In the genomic region with DNA sequence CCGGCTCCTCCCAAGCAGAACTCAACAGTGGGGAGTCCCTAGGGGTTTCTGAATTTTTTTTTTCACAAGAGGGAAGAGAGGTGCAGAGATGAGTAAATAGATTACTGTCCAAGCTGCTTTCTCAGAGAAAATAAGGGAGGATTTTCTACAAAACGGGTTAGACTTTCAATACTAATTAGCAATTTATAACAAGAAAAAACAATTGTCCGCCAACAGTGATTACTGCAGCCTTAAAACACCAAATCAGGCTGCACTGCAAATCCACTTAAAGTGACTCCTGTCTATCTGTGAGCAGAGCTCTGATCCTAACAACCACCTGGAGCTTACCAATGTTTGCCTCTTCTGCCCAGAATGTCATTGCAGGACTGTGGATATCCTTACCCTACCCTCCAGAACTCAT, we compare ENCODE assay signal across 10 mouse cellular contexts. TPM values are rescaled to one million over a fixed set of nuclear protein-coding genes. Genes with fewer than 3 reads are reported as not detected.
A peak's percentile ranks its signal among the peaks of the same experiment; 100 is the strongest.
DNase-seq lines count a peak whose midpoint lies in the region; ATAC-seq lines count a peak whose summit lies in the region.
"Had no signal": no experiment of that assay in that cellular context is flagged by ENCODE, and none has a peak within 500 bp of the region (broad histone marks: within the 10 kb centered on the region; RNA-seq: fewer than 3 reads in every experiment).

No protein-coding gene starts in this region.

- H3K9me3 ChIP-seq in hindbrain, embryonic 10.5 days = peaks cover 3% of the 10 kb centered on the region; the same call in 1 of the 2 replicates
- H3K9me3 ChIP-seq in hindbrain, embryonic 14.5 days (ENCODE audit: control insufficient read depth, low read length) = no peaks in the 10 kb centered on the region
- H3K9me3 ChIP-seq in embryonic facial prominence, embryonic 15.5 days (replicated peaks) = no peaks in the 10 kb centered on the region
- H3K9me3 ChIP-seq in limb, embryonic 10.5 days (replicated peaks) = no peaks in the 10 kb centered on the region
- H3K9me3 ChIP-seq in neural tube, embryonic 13.5 days = no peaks in the 10 kb centered on the region

- H3K27me3 ChIP-seq in hindbrain, embryonic 10.5 days (ENCODE audit: insufficient read depth, poor library complexity, severe bottlenecking) = no peaks in the 10 kb centered on the region
- no peaks in the 10 kb centered on the region for H3K27me3 ChIP-seq in hindbrain, embryonic 14.5 days (ENCODE audit: control insufficient read depth, insufficient read depth, low read length)
- H3K27me3 ChIP-seq in embryonic facial prominence, embryonic 15.5 days = no peaks in the 10 kb centered on the region
- no peaks in the 10 kb centered on the region for H3K27me3 ChIP-seq in limb, embryonic 10.5 days (ENCODE audit: low read depth, poor library complexity, severe bottlenecking)
- H3K27me3 ChIP-seq in neural tube, embryonic 13.5 days = no peaks in the 10 kb centered on the region

- H3K4me1 ChIP-seq in hindbrain, embryonic 10.5 days (replicated peaks) = peaks cover 37% of the 10 kb centered on the region
- peaks cover 17% of the 10 kb centered on the region for H3K4me1 ChIP-seq in hindbrain, embryonic 14.5 days (replicated peaks; ENCODE audit: control insufficient read depth, insufficient read depth, low read length)
- peaks cover 18% of the 10 kb centered on the region for H3K4me1 ChIP-seq in embryonic facial prominence, embryonic 15.5 days
- peaks cover 27% of the 10 kb centered on the region for H3K4me1 ChIP-seq in limb, embryonic 10.5 days
- peaks cover 24% of the 10 kb centered on the region for H3K4me1 ChIP-seq in neural tube, embryonic 13.5 days (replicated peaks)

- peak overlapping the region; percentile 28; the same call in 1 of the 2 replicates for H3K4me3 ChIP-seq in hindbrain, embryonic 10.5 days
- H3K4me3 ChIP-seq in hindbrain, embryonic 14.5 days (replicated peaks; ENCODE audit: low read length) = no peak overlapping the region
- H3K4me3 ChIP-seq in embryonic facial prominence, embryonic 15.5 days (replicated peaks) = no peak overlapping the region
- no peak overlapping the region for H3K4me3 ChIP-seq in limb, embryonic 10.5 days
- no peak overlapping the region for H3K4me3 ChIP-seq in neural tube, embryonic 13.5 days

- no peak overlapping the region for H3K4me2 ChIP-seq in hindbrain, embryonic 14.5 days (replicated peaks)
- peak overlapping the region; percentile 15; the same call in 1 of the 2 replicates for H3K4me2 ChIP-seq in embryonic facial prominence, embryonic 15.5 days (replicated peaks)
- peak overlapping the region; percentile 33 for H3K4me2 ChIP-seq in neural tube, embryonic 13.5 days

- DNase-seq in hindbrain, embryonic 10.5 days (ENCODE audit: low spot score) = no peak
- DNase-seq in hindbrain, embryonic 14.5 days (ENCODE audit: low spot score) = no peak
- DNase-seq in limb, embryonic 10.5 days (ENCODE audit: low spot score) = no peak
- no peak for DNase-seq in ovary, postnatal 36 days (ENCODE audit: low spot score)
- DNase-seq in left cerebral cortex, adult 8-10 months (ENCODE audit: low spot score in 2 of 2) = no peak
- DNase-seq: cerebellum, postnatal 36 days; kidney, postnatal 25 days; lung, postnatal 4 days had no signal

- H3K9ac ChIP-seq in hindbrain, embryonic 14.5 days = no peak overlapping the region
- no peak overlapping the region for H3K9ac ChIP-seq in embryonic facial prominence, embryonic 15.5 days
- H3K9ac ChIP-seq in neural tube, embryonic 13.5 days = no peak overlapping the region

- H3K36me3 ChIP-seq in hindbrain, embryonic 10.5 days = peaks cover 14% of the 10 kb centered on the region
- H3K36me3 ChIP-seq in hindbrain, embryonic 14.5 days (replicated peaks; ENCODE audit: control insufficient read depth, insufficient read depth) = no peaks in the 10 kb centered on the region
- H3K36me3 ChIP-seq in embryonic facial prominence, embryonic 15.5 days = no peaks in the 10 kb centered on the region
- peaks cover 9% of the 10 kb centered on the region; the same call in 1 of the 2 replicates for H3K36me3 ChIP-seq in limb, embryonic 10.5 days
- no peaks in the 10 kb centered on the region for H3K36me3 ChIP-seq in neural tube, embryonic 13.5 days

- 51% methylated on average over 3 of the region's 3 CpGs for WGBS in hindbrain, embryonic 10.5 days
- WGBS in hindbrain, embryonic 14.5 days = 44% methylated on average over 3 of the region's 3 CpGs
- 57% methylated on average over 3 of the region's 3 CpGs for WGBS in embryonic facial prominence, embryonic 15.5 days
- 77% methylated on average over 3 of the region's 3 CpGs for WGBS in limb, embryonic 10.5 days
- WGBS in neural tube, embryonic 13.5 days = 30% methylated on average over 3 of the region's 3 CpGs

- no peak for ATAC-seq in hindbrain, embryonic 14.5 days (ENCODE audit: low FRiP score)
- ATAC-seq in embryonic facial prominence, embryonic 15.5 days (ENCODE audit: insufficient number of reproducible peaks, low FRiP score, low TSS enrichment, low read depth) = no peak
- no peak for ATAC-seq in neural tube, embryonic 13.5 days (ENCODE audit: low read depth)

- H3K27ac ChIP-seq in hindbrain, embryonic 10.5 days = peak overlapping the region; percentile 83
- H3K27ac ChIP-seq in hindbrain, embryonic 14.5 days = no peak overlapping the region
- peak overlapping the region; percentile 71 for H3K27ac ChIP-seq in embryonic facial prominence, embryonic 15.5 days (replicated peaks)
- peak overlapping the region; percentile 56; the same call in 1 of the 2 replicates for H3K27ac ChIP-seq in limb, embryonic 10.5 days
- H3K27ac ChIP-seq in neural tube, embryonic 13.5 days (replicated peaks) = peak overlapping the region; percentile 72

RNA-seq across cellular contexts. Expression of gene Efna5, which starts 18.1 kb away (rescaled TPM):
- polyA plus RNA-seq in hindbrain, embryonic 10.5 days (2016; fragmentation: Nextera tagmentation; extraction: Ambion mirVana) = 40.5 and 50.5 TPM in 2 replicates
- 36.2 and 45.2 TPM in 2 replicates for polyA plus RNA-seq in hindbrain, embryonic 14.5 days (2014; fragmentation: Nextera tagmentation; extraction: Ambion mirVana)
- 70.6 and 71.9 TPM in 2 replicates for polyA plus RNA-seq in embryonic facial prominence, embryonic 15.5 days (2015; fragmentation: Nextera tagmentation; extraction: Ambion mirVana)
- 34.4 and 37.0 TPM in 2 replicates for polyA plus RNA-seq in limb, embryonic 10.5 days (2016; fragmentation: Nextera tagmentation; extraction: Ambion mirVana)
- polyA plus RNA-seq in neural tube, embryonic 13.5 days (2015; fragmentation: Nextera tagmentation; extraction: Ambion mirVana) = 59.0 and 62.6 TPM in 2 replicates
- total RNA-seq in left cerebral cortex, adult 8-10 months (2022) = 10 to 100 TPM; 31.4 to 41.2 (median 36.0) TPM
